Comparison of ENCODE assay signal across 21 mouse cellular contexts in genomic region chr14:88330613-88331012, GRCm38 (mm10).
A peak's percentile ranks its signal among the peaks of the same experiment; 100 is the strongest.
DNase-seq lines count a peak whose midpoint lies in the region; TF ChIP-seq lines count a peak whose summit lies in the region.
"Had no signal": no experiment of that assay in that cellular context is flagged by ENCODE, and none has a peak within 500 bp of the region (broad histone marks: within the 10 kb centered on the region; RNA-seq: fewer than 3 reads in every experiment).

No protein-coding gene starts in this region.

- in situ Hi-C loops in CH12.LX (cut with MboI; ENCODE audit: low pct_ligation_motif_present, low pct_unique_long_range_greater_than_20kb, low sequenced_read_pairs) (no loop called here), ES-E14 (cut with MboI; ENCODE audit: low sequenced_read_pairs in 2 of 2, unreplicated experiment in 2 of 2) (no loop called here)

- H3K4me2 ChIP-seq in CH12.LX (ENCODE audit: insufficient read depth, low read depth, poor library complexity, severe bottlenecking), result no peak overlapping the region

- H3K36me3 ChIP-seq in CH12.LX (replicated peaks in 1 of 2; ENCODE audit: control insufficient read depth in 1 of 2, insufficient read depth in 1 of 2, low read length in 1 of 2), result no peaks in the 10 kb centered on the region
- H3K36me3 ChIP-seq in ES-E14 (ENCODE audit: control insufficient read depth, insufficient read depth, low read length, poor library complexity, severe bottlenecking), result no peaks in the 10 kb centered on the region
- H3K36me3 ChIP-seq in MEL (ENCODE audit: control insufficient read depth in 1 of 2, insufficient read depth in 2 of 2, low read length in 2 of 2), result no peaks in the 10 kb centered on the region
- H3K36me3 ChIP-seq: G1E had no signal

- dilution Hi-C loops in CH12.LX (cut with MboI; ENCODE audit: extremely low pct_ligation_motif_present, extremely low pct_unique_long_range_greater_than_20kb, low sequenced_read_pairs), result no loop called here

- H3K9me3 ChIP-seq in CH12.LX (replicated peaks; ENCODE audit: low read length), result peaks cover 11% of the 10 kb centered on the region
- no peaks in the 10 kb centered on the region for H3K9me3 ChIP-seq in ES-E14 (ENCODE audit: control insufficient read depth, insufficient read depth, low read depth, low read length)
- no peaks in the 10 kb centered on the region for H3K9me3 ChIP-seq in MEL (replicated peaks; ENCODE audit: insufficient read depth, low read length)

- H3K4me3 ChIP-seq in CH12.LX (replicated peaks in 1 of 3; ENCODE audit: low read depth in 2 of 3, low read length in 2 of 3, poor library complexity in 1 of 3) (no peak overlapping the region), ES-E14 (ENCODE audit: insufficient read depth in 1 of 2, low read depth in 1 of 2, low read length in 2 of 2, poor library complexity in 1 of 2, severe bottlenecking in 1 of 2) (no peak overlapping the region), MEL (ENCODE audit: control insufficient read depth in 1 of 2, insufficient read depth in 1 of 2, low read depth in 2 of 2, low read length in 2 of 2) (no peak overlapping the region)

- TF ChIP-seq EP300 in CH12.LX (IDR thresholded peaks at IDR 0.05; ENCODE audit: low read length) (no peak), MEL (IDR thresholded peaks at IDR 0.05; ENCODE audit: low read depth in 1 of 2, low read length in 2 of 2) (no peak)

- H3K27ac ChIP-seq in CH12.LX (ENCODE audit: insufficient read depth, low read depth) (no peak overlapping the region), ES-E14 (ENCODE audit: insufficient read depth, low read depth, low read length, poor library complexity, severe bottlenecking) (no peak overlapping the region), MEL (ENCODE audit: control insufficient read depth, low read depth, low read length) (no peak overlapping the region)

- H3K27me3 ChIP-seq in CH12.LX (replicated peaks) (no peaks in the 10 kb centered on the region), MEL (ENCODE audit: control insufficient read depth in 1 of 2, insufficient read depth in 2 of 2, low read length in 2 of 2) (no peaks in the 10 kb centered on the region)
- H3K27me3 ChIP-seq: Patski had no signal

- TF ChIP-seq POLR2A in CH12.LX (IDR thresholded peaks at IDR 0.05; ENCODE audit: low read depth, low read length) (no peak), MEL (IDR thresholded peaks at IDR 0.05; ENCODE audit: control insufficient read depth in 1 of 2, insufficient read depth in 1 of 2, low read depth in 1 of 2, low read length in 2 of 2, poor library complexity in 1 of 2) (no peak)

- H3K79me2 ChIP-seq in CH12.LX (replicated peaks; ENCODE audit: control insufficient read depth, extremely low read depth, insufficient read depth, poor library complexity, severe bottlenecking) (no peaks in the 10 kb centered on the region), MEL (ENCODE audit: control insufficient read depth, insufficient read depth, low read length, poor library complexity) (no peaks in the 10 kb centered on the region)

- no peak for TF ChIP-seq RAD21 in CH12.LX (IDR thresholded peaks at IDR 0.05; ENCODE audit: low read depth, low read length)
- no peak for TF ChIP-seq RAD21 in MEL (IDR thresholded peaks at IDR 0.05; ENCODE audit: low read depth, low read length)

- H3K4me1 ChIP-seq in CH12.LX (ENCODE audit: control insufficient read depth in 1 of 2, insufficient read depth in 2 of 2), result no peaks in the 10 kb centered on the region
- no peaks in the 10 kb centered on the region for H3K4me1 ChIP-seq in ES-E14 (ENCODE audit: control insufficient read depth in 2 of 2, insufficient read depth in 2 of 2, low read length in 2 of 2, poor library complexity in 1 of 2)
- H3K4me1 ChIP-seq in MEL (ENCODE audit: control insufficient read depth in 1 of 2, insufficient read depth in 2 of 2, low read length in 2 of 2), result no peaks in the 10 kb centered on the region

- DNase-seq in CH12.LX (ENCODE audit: extremely low read depth) (no peak), ES-E14 (ENCODE audit: low read depth, low spot score) (no peak), MEL (ENCODE audit: low read depth, low spot score) (no peak)
- DNase-seq in spleen, postnatal 36 days (ENCODE audit: low spot score in 2 of 2), result no peak
- no peak for DNase-seq in thymus, postnatal 4 days
- DNase-seq in layer of hippocampus, postnatal 10 days (ENCODE audit: low spot score in 2 of 2), result no peak
- DNase-seq: adrenal gland, adult 2 months; adrenal gland, adult 8-10 months; adrenal gland, postnatal 10 days; adrenal gland, postnatal 14 days; adrenal gland, postnatal 25 days; adrenal gland, postnatal 36 days; B cell, adult 2 months; cerebellum, adult 11 months; cerebellum, adult 11-12 months; cerebellum, adult 18-20 months; cerebellum, adult 2 months; cerebellum, adult 8-10 months; cerebellum, adult 9-10 months had no signal

- no peak overlapping the region for H3K9ac ChIP-seq in CH12.LX (ENCODE audit: insufficient read depth, low read depth)
- no peak overlapping the region for H3K9ac ChIP-seq in ES-E14 (ENCODE audit: insufficient read depth, low read depth, low read length, poor library complexity, severe bottlenecking)
- H3K9ac ChIP-seq in MEL (ENCODE audit: control insufficient read depth, low read depth, low read length, poor library complexity, severe bottlenecking), result no peak overlapping the region

- TF ChIP-seq CTCF in CH12.LX (conservative IDR thresholded peaks at IDR 0.05 in 1 of 2, IDR thresholded peaks at IDR 0.05 in 1 of 2; ENCODE audit: low read depth in 2 of 2, low read length in 2 of 2), result no peak
- no peak for TF ChIP-seq CTCF in MEL (IDR thresholded peaks at IDR 0.05 in 2 of 3, conservative IDR thresholded peaks at IDR 0.05 in 1 of 3; ENCODE audit: control insufficient read depth in 1 of 3, insufficient read depth in 1 of 3, low read depth in 2 of 3, low read length in 3 of 3, poor library complexity in 1 of 3, severe bottlenecking in 1 of 3)

TF ChIP-seq in CH12.LX, 34 proteins besides CTCF, POLR2A, EP300 and RAD21:
- no peak for TF ChIP-seq GABPA (IDR thresholded peaks at IDR 0.05; ENCODE audit: insufficient replicate concordance, low read depth, low read length)
- no peak for TF ChIP-seq ELF1 (IDR thresholded peaks at IDR 0.05; ENCODE audit: low read depth, low read length)
- TF ChIP-seq E2F4 (IDR thresholded peaks at IDR 0.05; ENCODE audit: insufficient replicate concordance, low read depth, low read length), result no peak
- 0 out of 2 replicates have a peak, but pooled peaks have one; percentile 8 for TF ChIP-seq MAFK (IDR thresholded peaks at IDR 0.05; ENCODE audit: insufficient replicate concordance, low read length)
- TF ChIP-seq MAX (IDR thresholded peaks at IDR 0.05; ENCODE audit: low read length), result no peak

TF ChIP-seq in ES-E14, 5 proteins besides CTCF, POLR2A, EP300 and RAD21:
- TF ChIP-seq MAFK (IDR thresholded peaks at IDR 0.05; ENCODE audit: insufficient read depth, low read depth, low read length) (peak; percentile 76), CHD2 (IDR thresholded peaks at IDR 0.05; ENCODE audit: low read depth, low read length) (no peak), ZC3H11A (IDR thresholded peaks at IDR 0.05; ENCODE audit: borderline replicate concordance, low read depth, low read length) (no peak)

TF ChIP-seq in MEL, 35 proteins besides CTCF, POLR2A, EP300 and RAD21:
- TF ChIP-seq ZNF384 (IDR thresholded peaks at IDR 0.05; ENCODE audit: low read depth, low read length), result no peak
- TF ChIP-seq E2F4 (IDR thresholded peaks at IDR 0.05; ENCODE audit: borderline replicate concordance, low read depth, low read length), result no peak
- no peak for TF ChIP-seq NELFE (IDR thresholded peaks at IDR 0.05; ENCODE audit: low read depth, low read length)
- TF ChIP-seq MYC (IDR thresholded peaks at IDR 0.05; ENCODE audit: low read depth, low read length), result no peak
- TF ChIP-seq ELF1 (IDR thresholded peaks at IDR 0.05; ENCODE audit: low read depth, low read length), result no peak
- TF ChIP-seq MAFK (IDR thresholded peaks at IDR 0.05; ENCODE audit: borderline replicate concordance, low read depth, low read length), result peak; percentile 77; the same call in 1 of the 2 replicates
- no peak for TF ChIP-seq RCOR1 (IDR thresholded peaks at IDR 0.05; ENCODE audit: low read depth, low read length)
- TF ChIP-seq USF1 (IDR thresholded peaks at IDR 0.05; ENCODE audit: low read depth, low read length), result no peak

Comparison
In these comparisons a context has a peak if more than half of its experiments do, and no peak if none do; other contexts are left out.
1. Of the 35 proteins assayed by ChIP-seq in both MEL and CH12.LX: peak only in MEL: none; only in CH12.LX: none; in both: MAFK; in neither: 34.